Mouse (Mus musculus): ENCODE measurements around the gene Olfr1432. TPM values are rescaled to one million over a fixed set of nuclear protein-coding genes. Genes with fewer than 3 reads are reported as not detected.

Gene Olfr1432
- polyA plus RNA-seq (2015; fragmentation: Illumina TruSeq; extraction: RNeasy Lipid Tissue Mini Kit (QIAGEN cat#74804); ENCODE audit: insufficient read depth, low read depth, low replicate concordance) = not detected

DNA sequence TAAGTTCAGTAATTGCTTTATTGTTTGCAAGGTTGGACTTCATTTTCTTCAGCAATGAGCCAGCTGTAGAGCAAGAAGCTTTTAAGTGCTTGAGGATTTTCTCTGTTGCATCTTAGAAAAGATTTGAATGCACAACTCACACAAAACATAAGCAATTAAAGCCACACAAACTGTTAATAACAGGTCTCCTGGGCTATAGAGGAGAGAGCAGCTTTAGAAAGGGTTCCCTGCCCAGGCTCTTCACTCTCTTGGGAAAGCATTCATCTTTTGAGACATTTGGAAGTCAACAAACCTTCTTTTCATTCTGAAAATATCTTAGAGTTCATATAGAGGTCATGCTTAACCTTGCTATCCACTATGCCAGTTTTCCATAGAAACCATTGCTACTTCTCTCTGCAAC, at the start of gene Olfr1432:
Olfr1432 (minus strand) TSS at position 101 of the 400 bp plus-strand sequence.

DNA sequence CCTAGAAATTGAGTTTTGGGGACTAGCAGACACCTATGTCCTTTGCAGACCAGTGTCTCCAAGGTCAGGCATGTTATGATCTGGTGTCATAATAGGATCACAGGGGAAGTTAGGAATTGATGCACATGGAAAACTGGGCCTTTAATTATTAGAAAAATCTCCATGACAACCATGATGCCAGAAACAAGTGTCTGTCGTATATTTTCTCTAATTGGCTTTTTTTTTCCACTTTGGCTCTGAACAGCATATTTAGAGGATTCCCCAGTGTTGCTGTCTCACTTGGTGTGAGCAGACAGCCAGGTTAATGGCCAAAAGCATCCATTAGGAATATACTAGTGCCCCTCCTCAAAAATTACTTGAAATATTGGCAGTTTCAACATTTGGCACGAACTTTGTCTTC, 47.2 kb upstream of the Olfr1432 start, which contains the start of gene Olfr1434:
Olfr1434 (plus strand) TSS at position 301 of the 400 bp plus-strand sequence.

DNA sequence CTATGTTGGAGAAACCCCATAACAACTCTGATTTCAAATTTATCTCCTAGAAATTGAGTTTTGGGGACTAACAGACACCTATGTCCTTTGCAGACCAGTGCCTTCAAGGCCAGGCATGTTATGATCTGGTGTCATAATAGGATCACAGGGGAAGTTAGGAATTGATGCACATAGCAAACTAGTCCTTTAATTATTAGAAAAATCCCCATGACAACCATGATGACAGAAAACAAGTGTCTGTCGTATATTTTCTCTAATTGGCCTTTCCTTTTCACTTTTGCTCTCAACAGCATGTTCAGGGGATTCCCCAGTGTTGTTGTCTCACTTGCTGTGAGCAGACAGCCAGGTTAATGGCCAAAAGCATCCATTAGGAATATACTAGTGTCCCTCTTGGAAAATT, 28.3 kb upstream of the Olfr1432 start, which contains the start of gene Olfr235:
Olfr235 (plus strand) TSS at position 301 of the 400 bp plus-strand sequence.

DNA sequence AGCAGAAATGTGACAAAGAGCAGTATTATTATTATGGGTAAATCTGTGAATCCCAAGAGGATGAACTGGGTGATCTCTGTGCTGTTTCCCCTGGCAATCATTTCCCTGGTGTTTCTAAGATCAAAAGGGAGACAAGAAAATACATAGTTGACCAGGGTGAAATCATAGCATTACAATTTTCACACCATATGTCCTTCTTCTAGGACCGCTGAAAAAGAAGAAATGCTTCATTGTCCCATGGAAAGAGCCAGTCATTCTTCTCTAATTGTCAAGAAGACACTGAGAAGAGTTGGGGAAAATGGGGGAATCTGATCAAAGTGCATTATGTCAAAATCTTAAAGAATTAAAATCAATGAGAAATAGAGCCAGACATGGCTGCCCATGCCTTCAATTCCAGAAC, 9.2 kb upstream of the Olfr1432 start, which contains the start of gene Olfr262:
Olfr262 (minus strand) TSS at position 101 of the 400 bp plus-strand sequence.

DNA sequence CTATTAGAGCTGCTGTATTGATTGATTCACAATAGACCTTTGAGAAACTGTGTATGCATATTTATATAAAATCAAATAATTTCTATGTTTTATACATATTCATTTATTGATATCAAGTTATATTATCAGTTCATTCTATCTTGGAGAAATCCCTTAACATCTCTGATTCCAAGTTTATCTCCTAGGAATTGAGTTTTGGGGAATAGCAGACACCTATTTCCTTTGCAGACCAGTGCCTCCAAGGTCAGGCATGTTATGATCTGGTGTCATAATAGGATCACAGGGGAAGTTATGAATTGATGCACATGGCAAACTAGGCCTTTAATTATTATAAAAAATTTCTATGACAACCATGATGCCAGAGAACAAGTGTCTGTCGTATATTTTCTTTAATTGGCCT, 32.1 kb downstream of the Olfr1432 start, which contains the start of gene Olfr1431:
Olfr1431 (plus strand) TSS at position 301 of the 400 bp plus-strand sequence.

Other genes with a start within 250 kb of the Olfr1432 start
- not detected for gene Olfr1423, start 191.3 kb downstream of the Olfr1432 start, polyA plus RNA-seq (2015; fragmentation: Illumina TruSeq; extraction: RNeasy Lipid Tissue Mini Kit (QIAGEN cat#74804); ENCODE audit: insufficient read depth, low read depth, low replicate concordance)
- not detected for gene Olfr1424, start 169.9 kb downstream of the Olfr1432 start, polyA plus RNA-seq (2015; fragmentation: Illumina TruSeq; extraction: RNeasy Lipid Tissue Mini Kit (QIAGEN cat#74804); ENCODE audit: insufficient read depth, low read depth, low replicate concordance)
- not detected for gene Olfr1425, start 154.9 kb downstream of the Olfr1432 start, polyA plus RNA-seq (2015; fragmentation: Illumina TruSeq; extraction: RNeasy Lipid Tissue Mini Kit (QIAGEN cat#74804); ENCODE audit: insufficient read depth, low read depth, low replicate concordance)
- not detected for gene Olfr1426, start 140.6 kb downstream of the Olfr1432 start, polyA plus RNA-seq (2015; fragmentation: Illumina TruSeq; extraction: RNeasy Lipid Tissue Mini Kit (QIAGEN cat#74804); ENCODE audit: insufficient read depth, low read depth, low replicate concordance)
- not detected for gene Olfr1427, start 129.3 kb downstream of the Olfr1432 start, polyA plus RNA-seq (2015; fragmentation: Illumina TruSeq; extraction: RNeasy Lipid Tissue Mini Kit (QIAGEN cat#74804); ENCODE audit: insufficient read depth, low read depth, low replicate concordance)
- gene Olfr1428, start 116.7 kb downstream of the Olfr1432 start, polyA plus RNA-seq (2015; fragmentation: Illumina TruSeq; extraction: RNeasy Lipid Tissue Mini Kit (QIAGEN cat#74804); ENCODE audit: insufficient read depth, low read depth, low replicate concordance) = not detected
- gene Olfr76, start 109.4 kb downstream of the Olfr1432 start, polyA plus RNA-seq (2015; fragmentation: Illumina TruSeq; extraction: RNeasy Lipid Tissue Mini Kit (QIAGEN cat#74804); ENCODE audit: insufficient read depth, low read depth, low replicate concordance) = not detected
- gene Olfr1555-ps1, start 62.5 kb downstream of the Olfr1432 start, polyA plus RNA-seq (2015; fragmentation: Illumina TruSeq; extraction: RNeasy Lipid Tissue Mini Kit (QIAGEN cat#74804); ENCODE audit: insufficient read depth, low read depth, low replicate concordance) = not detected
- not detected for gene Olfr1431, start 32.0 kb downstream of the Olfr1432 start, polyA plus RNA-seq (2015; fragmentation: Illumina TruSeq; extraction: RNeasy Lipid Tissue Mini Kit (QIAGEN cat#74804); ENCODE audit: insufficient read depth, low read depth, low replicate concordance)
- not detected for gene Olfr262, start 9.1 kb upstream of the Olfr1432 start, polyA plus RNA-seq (2015; fragmentation: Illumina TruSeq; extraction: RNeasy Lipid Tissue Mini Kit (QIAGEN cat#74804); ENCODE audit: insufficient read depth, low read depth, low replicate concordance)
- gene Olfr235, start 28.4 kb upstream of the Olfr1432 start, polyA plus RNA-seq (2015; fragmentation: Illumina TruSeq; extraction: RNeasy Lipid Tissue Mini Kit (QIAGEN cat#74804); ENCODE audit: insufficient read depth, low read depth, low replicate concordance) = not detected
- gene Olfr1434, start 47.3 kb upstream of the Olfr1432 start, polyA plus RNA-seq (2015; fragmentation: Illumina TruSeq; extraction: RNeasy Lipid Tissue Mini Kit (QIAGEN cat#74804); ENCODE audit: insufficient read depth, low read depth, low replicate concordance) = not detected
- gene Olfr1436, start 66.5 kb upstream of the Olfr1432 start, polyA plus RNA-seq (2015; fragmentation: Illumina TruSeq; extraction: RNeasy Lipid Tissue Mini Kit (QIAGEN cat#74804); ENCODE audit: insufficient read depth, low read depth, low replicate concordance) = not detected
- gene Olfr1437, start 92.5 kb upstream of the Olfr1432 start, polyA plus RNA-seq (2015; fragmentation: Illumina TruSeq; extraction: RNeasy Lipid Tissue Mini Kit (QIAGEN cat#74804); ENCODE audit: insufficient read depth, low read depth, low replicate concordance) = not detected
- gene Olfr1438-ps1, start 103.3 kb upstream of the Olfr1432 start, polyA plus RNA-seq (2015; fragmentation: Illumina TruSeq; extraction: RNeasy Lipid Tissue Mini Kit (QIAGEN cat#74804); ENCODE audit: insufficient read depth, low read depth, low replicate concordance) = not detected
- not detected for gene Olfr1440, start 154.7 kb upstream of the Olfr1432 start, polyA plus RNA-seq (2015; fragmentation: Illumina TruSeq; extraction: RNeasy Lipid Tissue Mini Kit (QIAGEN cat#74804); ENCODE audit: insufficient read depth, low read depth, low replicate concordance)
- gene Olfr1441, start 184.8 kb upstream of the Olfr1432 start, polyA plus RNA-seq (2015; fragmentation: Illumina TruSeq; extraction: RNeasy Lipid Tissue Mini Kit (QIAGEN cat#74804); ENCODE audit: insufficient read depth, low read depth, low replicate concordance) = not detected
- not detected for gene Pfpl, start 195.3 kb upstream of the Olfr1432 start, polyA plus RNA-seq (2015; fragmentation: Illumina TruSeq; extraction: RNeasy Lipid Tissue Mini Kit (QIAGEN cat#74804); ENCODE audit: insufficient read depth, low read depth, low replicate concordance)
- gene Mpeg1, start 228.2 kb upstream of the Olfr1432 start, polyA plus RNA-seq (2015; fragmentation: Illumina TruSeq; extraction: RNeasy Lipid Tissue Mini Kit (QIAGEN cat#74804); ENCODE audit: insufficient read depth, low read depth, low replicate concordance) = 3.8 TPM